Comparison of ENCODE assay signal across 8 mouse cellular contexts in genomic region chr6:21851346-21851595, GRCm38 (mm10). TPM values are rescaled to one million over a fixed set of nuclear protein-coding genes. Genes with fewer than 3 reads are reported as not detected.
DNase-seq lines count a peak whose midpoint lies in the region; ATAC-seq lines count a peak whose summit lies in the region.

No protein-coding gene starts in this region.

- H3K4me3 ChIP-seq in heart, embryonic 14.5 days (ENCODE audit: control insufficient read depth in 1 of 2, insufficient read depth in 1 of 2, low read depth in 1 of 2, low read length in 2 of 2) = peak overlapping the region; percentile 69 to 83
- H3K4me3 ChIP-seq in hindbrain, embryonic 10.5 days = peak overlapping the region; percentile 80
- H3K4me3 ChIP-seq in midbrain, embryonic 10.5 days = peak overlapping the region; percentile 80

- intact Hi-C loops in heart, postnatal 10 days (cut with DNase I) = loop anchor here (2.0 to 5.0 kb wide), 2 partner anchors 54 to 246 kb away; no protein-coding TSS in a partner anchor

- peak overlapping the region; percentile 91 to 99 for H3K27ac ChIP-seq in heart, embryonic 14.5 days (replicated peaks in 1 of 2; ENCODE audit: control insufficient read depth in 1 of 2, insufficient read depth in 1 of 2, low read depth in 2 of 2, low read length in 2 of 2)
- H3K27ac ChIP-seq in hindbrain, embryonic 10.5 days = peak overlapping the region; percentile 97
- peak overlapping the region; percentile 96 for H3K27ac ChIP-seq in midbrain, embryonic 10.5 days (replicated peaks)

- WGBS in heart, embryonic 14.5 days = 0% methylated on average over 5 of the region's 5 CpGs
- 0% methylated on average over 5 of the region's 5 CpGs for WGBS in hindbrain, embryonic 10.5 days
- 1% methylated on average over 5 of the region's 5 CpGs for WGBS in midbrain, embryonic 10.5 days

- no peak for DNase-seq in heart, postnatal 10 days
- peak; percentile 5 for DNase-seq in c-Kit-positive CD71-positive TER-119-negative erythroid progenitor cells, embryonic 14.5 days (ENCODE audit: low read depth)
- no peak for DNase-seq in hindbrain, embryonic 10.5 days (ENCODE audit: low spot score)
- DNase-seq in midbrain, embryonic 10.5 days (ENCODE audit: low spot score) = no peak
- DNase-seq in frontal cortex, postnatal 25 days (ENCODE audit: low spot score in 2 of 2) = no peak
- no peak for DNase-seq in layer of hippocampus, postnatal 14 days (ENCODE audit: low spot score in 2 of 2)
- DNase-seq in layer of hippocampus, adult 18-20 months (ENCODE audit: low spot score in 2 of 2) = no peak

- no peaks in the 10 kb centered on the region for H3K9me3 ChIP-seq in heart, embryonic 14.5 days (ENCODE audit: control insufficient read depth, low read length)
- H3K9me3 ChIP-seq in hindbrain, embryonic 10.5 days = no peaks in the 10 kb centered on the region
- H3K9me3 ChIP-seq in midbrain, embryonic 10.5 days (replicated peaks) = no peaks in the 10 kb centered on the region

- H3K4me2 ChIP-seq in heart, embryonic 14.5 days (ENCODE audit: low read length) = peak overlapping the region; percentile 84

- no peaks in the 10 kb centered on the region for H3K27me3 ChIP-seq in heart, embryonic 14.5 days (ENCODE audit: control insufficient read depth, insufficient read depth, low read length)
- H3K27me3 ChIP-seq in hindbrain, embryonic 10.5 days (ENCODE audit: insufficient read depth, poor library complexity, severe bottlenecking) = no peaks in the 10 kb centered on the region
- no peaks in the 10 kb centered on the region for H3K27me3 ChIP-seq in midbrain, embryonic 10.5 days (ENCODE audit: low read depth, poor library complexity, severe bottlenecking)

- H3K4me1 ChIP-seq in heart, embryonic 14.5 days (ENCODE audit: control insufficient read depth in 2 of 2, insufficient read depth in 2 of 2, low read length in 2 of 2) = peaks cover 8% of the 10 kb centered on the region in 2 experiments; a peak in 3 of 4 replicates
- H3K4me1 ChIP-seq in hindbrain, embryonic 10.5 days (replicated peaks) = peaks cover 17% of the 10 kb centered on the region
- H3K4me1 ChIP-seq in midbrain, embryonic 10.5 days = peaks cover 22% of the 10 kb centered on the region

- H3K36me3 ChIP-seq in heart, embryonic 14.5 days (ENCODE audit: control insufficient read depth, insufficient read depth, low read length) = peaks cover 27% of the 10 kb centered on the region
- peaks cover 21% of the 10 kb centered on the region for H3K36me3 ChIP-seq in hindbrain, embryonic 10.5 days
- peaks cover 26% of the 10 kb centered on the region for H3K36me3 ChIP-seq in midbrain, embryonic 10.5 days

- H3K9ac ChIP-seq in heart, embryonic 14.5 days (ENCODE audit: low read length) = peak overlapping the region; percentile 91

- ATAC-seq in heart, embryonic 14.5 days (ENCODE audit: insufficient number of reproducible peaks, insufficient read depth, low FRiP score, low read depth) = peak; percentile 85; the same call in 1 of the 2 replicates

RNA-seq across cellular contexts. Expression of gene Tspan12, which starts 1.0 kb away (rescaled TPM):
- 78.2 and 84.0 TPM in 2 replicates for polyA plus RNA-seq in heart, embryonic 14.5 days (2014; fragmentation: Nextera tagmentation; extraction: Ambion mirVana)
- 100 to 1,000 TPM in 1 of 2 experiments, 10 to 100 TPM in 1; 93.8 to 102 TPM for total RNA-seq in heart, postnatal 10 days (2021)
- 58.7 and 59.7 TPM in 2 replicates for polyA plus RNA-seq in hindbrain, embryonic 10.5 days (2016; fragmentation: Nextera tagmentation; extraction: Ambion mirVana)
- 54.6 and 54.8 TPM in 2 replicates for polyA plus RNA-seq in midbrain, embryonic 10.5 days (2016; fragmentation: Nextera tagmentation; extraction: Ambion mirVana)
- 10 to 100 TPM; 32.8 TPM for total RNA-seq in layer of hippocampus, postnatal 14 days (2021)
- total RNA-seq in layer of hippocampus, adult 18-20 months (2021) = 10 to 100 TPM; 25.5 to 26.0 TPM
